Mouse (Mus musculus) kidney, adult 11 months (tissue): Measurements from ENCODE around the gene Bspry.

Experiments
- DNase-seq: peaks from one replicate; pipeline ENCODE4 v3.0.0; 2022

Gene Bspry

GRCm38 (mm10) chr4:62484928-62485327 lies 5.1 kb downstream of the Bspry start:
- DNase-seq: no peak

GRCm38 (mm10) chr4:62485450-62486161 lies 5.8 kb downstream of the Bspry start:
- no peak for DNase-seq

- no peak for DNase-seq
Observed at GRCm38 (mm10) chr4:62486162-62486696, 6.4 kb downstream of the Bspry start.

- no peak for DNase-seq
Observed at GRCm38 (mm10) chr4:62487172-62487571, 7.3 kb downstream of the Bspry start.

- DNase-seq: no peak
Observed at GRCm38 (mm10) chr4:62487914-62488313, 8.1 kb downstream of the Bspry start.

GRCm38 (mm10) chr4:62492682-62493081 lies 12.8 kb downstream of the Bspry start:
- DNase-seq: no peak

- DNase-seq: no peak
Observed at GRCm38 (mm10) chr4:62494230-62494629, 14.4 kb downstream of the Bspry start.

GRCm38 (mm10) chr4:62495946-62496345 lies 16.1 kb downstream of the Bspry start:
- peak; percentile 89 for DNase-seq

GRCm38 (mm10) chr4:62496815-62497214 lies 17.0 kb downstream of the Bspry start:
- peak; percentile 80 for DNase-seq

- no peak for DNase-seq
Observed at GRCm38 (mm10) chr4:62500799-62501198, 20.9 kb downstream of the Bspry start.

GRCm38 (mm10) chr4:62501534-62501933 lies 21.7 kb downstream of the Bspry start:
- no peak for DNase-seq

- DNase-seq: peak; percentile 93
Observed at GRCm38 (mm10) chr4:62501964-62502732, 22.3 kb downstream of the Bspry start.

- DNase-seq: peak; percentile 69
Observed at GRCm38 (mm10) chr4:62502969-62503368, 23.1 kb downstream of the Bspry start.

GRCm38 (mm10) chr4:62503374-62503970 lies 23.6 kb downstream of the Bspry start, which contains the start of gene Hdhd3:
Gene Hdhd3 (minus strand): TSS chr4:62503467.
- DNase-seq: no peak

- no peak for DNase-seq
Observed at GRCm38 (mm10) chr4:62505991-62506390, 26.1 kb downstream of the Bspry start.

- peak; percentile 59 for DNase-seq
Observed at GRCm38 (mm10) chr4:62506798-62507197, 26.9 kb downstream of the Bspry start.

GRCm38 (mm10) chr4:62508839-62509238 lies 29.0 kb downstream of the Bspry start:
- peak; percentile 60 for DNase-seq

GRCm38 (mm10) chr4:62509946-62510345 lies 30.1 kb downstream of the Bspry start:
- peak; percentile 85 for DNase-seq

- DNase-seq: no peak
Observed at GRCm38 (mm10) chr4:62513998-62514506, 34.2 kb downstream of the Bspry start.

GRCm38 (mm10) chr4:62514995-62515394 lies 35.1 kb downstream of the Bspry start:
- DNase-seq: no peak

- no peak for DNase-seq
Observed at GRCm38 (mm10) chr4:62515490-62515889, 35.6 kb downstream of the Bspry start.

GRCm38 (mm10) chr4:62516079-62516478 lies 36.2 kb downstream of the Bspry start:
- peak; percentile 72 for DNase-seq

- DNase-seq: no peak
Observed at GRCm38 (mm10) chr4:62516579-62516978, 36.7 kb downstream of the Bspry start.
